In genomic region chr10:96162975-96163706, GRCm38 (mm10) we compare ENCODE assay signal across 19 mouse cellular contexts. TPM values are rescaled to one million over a fixed set of nuclear protein-coding genes. Genes with fewer than 3 reads are reported as not detected.
DNase-seq lines count a peak whose midpoint lies in the region; ATAC-seq and TF ChIP-seq lines count a peak whose summit lies in the region.
"Had no signal": no experiment of that assay in that cellular context is flagged by ENCODE, and none has a peak within 500 bp of the region (broad histone marks: within the 10 kb centered on the region; RNA-seq: fewer than 3 reads in every experiment).

No protein-coding gene starts in this region.

- TF ChIP-seq CTCF in gastrocnemius, adult 2 months (IDR thresholded peaks at IDR 0.05): no peak
- no peak for TF ChIP-seq CTCF in spleen, adult 2 months (IDR thresholded peaks at IDR 0.05; ENCODE audit: extremely low read depth, insufficient read depth, insufficient read length, insufficient replicate concordance)

- no peaks in the 10 kb centered on the region for H3K27me3 ChIP-seq in spleen, adult 2 months (ENCODE audit: control insufficient read depth, insufficient read depth, low read length)
- H3K27me3 ChIP-seq in limb, embryonic 14.5 days (ENCODE audit: control insufficient read depth, insufficient read depth, low read length): no peaks in the 10 kb centered on the region
- H3K27me3 ChIP-seq in kidney, embryonic 14.5 days (ENCODE audit: control insufficient read depth, insufficient read depth, low read length): no peaks in the 10 kb centered on the region
- H3K27me3 ChIP-seq: embryonic facial prominence, embryonic 13.5 days; forebrain, embryonic 13.5 days had no signal

- 82% methylated on average over 7 of the region's 7 CpGs for WGBS in spleen, adult 2 months
- 35% methylated on average over 7 of the region's 7 CpGs for WGBS in limb, embryonic 14.5 days
- WGBS in kidney, embryonic 14.5 days: 80% methylated on average over 7 of the region's 7 CpGs

- no peaks in the 10 kb centered on the region for H3K4me1 ChIP-seq in spleen, adult 2 months (ENCODE audit: control insufficient read depth, insufficient read depth, insufficient read length)
- 0 out of 2 replicates have a peak, but pooled peaks cover 2% of the 10 kb centered on the region for H3K4me1 ChIP-seq in limb, embryonic 14.5 days (ENCODE audit: control insufficient read depth, insufficient read depth, low read length)
- H3K4me1 ChIP-seq in kidney, embryonic 14.5 days (ENCODE audit: control insufficient read depth, insufficient read depth, low read length): no peaks in the 10 kb centered on the region
- H3K4me1 ChIP-seq: embryonic facial prominence, embryonic 13.5 days; forebrain, embryonic 13.5 days; hindbrain, embryonic 10.5 days; midbrain, embryonic 10.5 days had no signal

- H3K36me3 ChIP-seq in spleen, adult 2 months (ENCODE audit: control insufficient read depth, insufficient read depth, low read length): no peaks in the 10 kb centered on the region
- H3K36me3 ChIP-seq in limb, embryonic 14.5 days (ENCODE audit: control insufficient read depth, insufficient read depth, low read length): no peaks in the 10 kb centered on the region
- H3K36me3 ChIP-seq in kidney, embryonic 14.5 days (ENCODE audit: control insufficient read depth, insufficient read depth, low read length): no peaks in the 10 kb centered on the region
- H3K36me3 ChIP-seq: embryonic facial prominence, embryonic 13.5 days; hindbrain, embryonic 10.5 days; midbrain, embryonic 10.5 days had no signal

- intact Hi-C loops in gastrocnemius, adult 2 months (cut with DNase I): no loop called here

- H3K4me3 ChIP-seq in gastrocnemius, adult 2 months: no peak overlapping the region
- H3K4me3 ChIP-seq in spleen, adult 2 months (ENCODE audit: extremely low read depth, insufficient read depth, insufficient read length): no peak overlapping the region
- no peak overlapping the region for H3K4me3 ChIP-seq in limb, embryonic 14.5 days (replicated peaks; ENCODE audit: low read length)
- H3K4me3 ChIP-seq in kidney, embryonic 14.5 days (ENCODE audit: low read length): no peak overlapping the region
- H3K4me3 ChIP-seq: embryonic facial prominence, embryonic 13.5 days; forebrain, embryonic 13.5 days; hindbrain, embryonic 10.5 days; midbrain, embryonic 10.5 days had no signal

- H3K4me2 ChIP-seq in limb, embryonic 14.5 days (replicated peaks; ENCODE audit: low read depth, low read length, severe bottlenecking): no peak overlapping the region
- no peak overlapping the region for H3K4me2 ChIP-seq in kidney, embryonic 14.5 days (replicated peaks; ENCODE audit: low read depth, low read length)
- H3K4me2 ChIP-seq: embryonic facial prominence, embryonic 13.5 days; forebrain, embryonic 13.5 days; lung, embryonic 14.5 days had no signal

- H3K27ac ChIP-seq in gastrocnemius, adult 2 months: 0 out of 2 replicates have a peak overlapping the region, but pooled peaks have one; percentile 17
- peak overlapping the region; percentile 29; the same call in 1 of the 2 replicates for H3K27ac ChIP-seq in spleen, adult 2 months (ENCODE audit: insufficient read depth, low read length)
- H3K27ac ChIP-seq in limb, embryonic 14.5 days (replicated peaks; ENCODE audit: low read depth, low read length): no peak overlapping the region
- H3K27ac ChIP-seq in kidney, embryonic 14.5 days (ENCODE audit: low read depth, low read length): no peak overlapping the region
- H3K27ac ChIP-seq: embryonic facial prominence, embryonic 13.5 days; forebrain, embryonic 13.5 days; hindbrain, embryonic 10.5 days; midbrain, embryonic 10.5 days; stomach, postnatal 0 days had no signal

- H3K9ac ChIP-seq in limb, embryonic 14.5 days (ENCODE audit: low read depth, low read length, severe bottlenecking): no peak overlapping the region
- no peak overlapping the region for H3K9ac ChIP-seq in kidney, embryonic 14.5 days (ENCODE audit: low read depth, low read length)
- H3K9ac ChIP-seq: embryonic facial prominence, embryonic 13.5 days; forebrain, embryonic 13.5 days; lung, embryonic 14.5 days had no signal

- H3K9me3 ChIP-seq in limb, embryonic 14.5 days (ENCODE audit: control insufficient read depth, low read length): no peaks in the 10 kb centered on the region
- no peaks in the 10 kb centered on the region for H3K9me3 ChIP-seq in kidney, embryonic 14.5 days (ENCODE audit: control insufficient read depth, low read length)
- H3K9me3 ChIP-seq: embryonic facial prominence, embryonic 13.5 days; midbrain, embryonic 10.5 days had no signal

- TF ChIP-seq POLR2A in spleen, adult 2 months (IDR thresholded peaks at IDR 0.05; ENCODE audit: low read depth, low read length): no peak
- TF ChIP-seq POLR2A in limb, embryonic 14.5 days (IDR thresholded peaks at IDR 0.05; ENCODE audit: borderline replicate concordance, extremely low read depth, insufficient read depth, insufficient read length): no peak

- peak; percentile 50 for DNase-seq in gastrocnemius, adult 2 months
- no peak for DNase-seq in gastrocnemius, postnatal 10 days
- DNase-seq in spleen, adult 2 months (ENCODE audit: low read depth in 1 of 2, low spot score in 2 of 2): no peak
- DNase-seq in spleen, adult 18-20 months: no peak
- DNase-seq in limb, embryonic 14.5 days (ENCODE audit: low spot score): peak; percentile 7
- DNase-seq: cerebellum, postnatal 36 days; kidney, postnatal 14 days; lung, embryonic 14.5 days had no signal

- peak; percentile 50; the same call in 1 of the 2 replicates for ATAC-seq in limb, embryonic 14.5 days (ENCODE audit: low FRiP score, low read depth)
- no peak for ATAC-seq in cerebellum, adult (ENCODE audit: insufficient number of reproducible peaks, low FRiP score, low TSS enrichment)
- ATAC-seq in kidney, embryonic 14.5 days (ENCODE audit: low FRiP score, low TSS enrichment): no peak
- ATAC-seq: forebrain, embryonic 13.5 days had no signal

RNA-seq across cellular contexts. Expression of gene Gm5426, which starts 26.7 kb away (rescaled TPM):
- not detected for total RNA-seq in gastrocnemius, adult 2 months (2021)
- total RNA-seq in gastrocnemius, postnatal 10 days (2021): not detected
- not detected in 2 replicates for polyA plus RNA-seq in spleen, adult 2 months (2012; rRNA removed)
- not detected in 2 replicates for polyA plus RNA-seq in limb, embryonic 14.5 days (2012; rRNA removed)
- not detected in 2 replicates for polyA plus RNA-seq in limb, embryonic 14.5 days (2014; fragmentation: Nextera tagmentation; extraction: Ambion mirVana)
- not detected in 2 replicates for polyA plus RNA-seq in kidney, embryonic 14.5 days (2014; fragmentation: Nextera tagmentation; extraction: Ambion mirVana)
- total RNA-seq: layer of hippocampus, postnatal 14 days; left cerebral cortex, postnatal 36 days had no signal
- polyA plus RNA-seq: embryonic facial prominence, embryonic 13.5 days; forebrain, embryonic 13.5 days; heart, embryonic 14.5 days; hindbrain, embryonic 10.5 days; intestine, embryonic 14.5 days; lung, embryonic 14.5 days; midbrain, embryonic 10.5 days; stomach, postnatal 0 days had no signal

Comparison
In these comparisons a context has a peak if more than half of its experiments do, and no peak if none do; other contexts are left out.
1. DNase-seq: peak in gastrocnemius, adult 2 months (single experiment) and limb, embryonic 14.5 days (single experiment); none in gastrocnemius, postnatal 10 days (single experiment), spleen, adult 2 months (0 of 2) and spleen, adult 18-20 months (0 of 2).
2. H3K27ac ChIP-seq: peak in gastrocnemius, adult 2 months (single experiment) and spleen, adult 2 months (single experiment); none in limb, embryonic 14.5 days (single experiment) and kidney, embryonic 14.5 days (single experiment).